Mouse (Mus musculus): Measurements from ENCODE around the gene Smurf1. TPM values are rescaled to one million over a fixed set of nuclear protein-coding genes. Genes with fewer than 3 reads are reported as not detected.

The Smurf1 gene
- 10 to 100 TPM; 34.6 to 37.2 TPM for total RNA-seq (2021)

DNA sequence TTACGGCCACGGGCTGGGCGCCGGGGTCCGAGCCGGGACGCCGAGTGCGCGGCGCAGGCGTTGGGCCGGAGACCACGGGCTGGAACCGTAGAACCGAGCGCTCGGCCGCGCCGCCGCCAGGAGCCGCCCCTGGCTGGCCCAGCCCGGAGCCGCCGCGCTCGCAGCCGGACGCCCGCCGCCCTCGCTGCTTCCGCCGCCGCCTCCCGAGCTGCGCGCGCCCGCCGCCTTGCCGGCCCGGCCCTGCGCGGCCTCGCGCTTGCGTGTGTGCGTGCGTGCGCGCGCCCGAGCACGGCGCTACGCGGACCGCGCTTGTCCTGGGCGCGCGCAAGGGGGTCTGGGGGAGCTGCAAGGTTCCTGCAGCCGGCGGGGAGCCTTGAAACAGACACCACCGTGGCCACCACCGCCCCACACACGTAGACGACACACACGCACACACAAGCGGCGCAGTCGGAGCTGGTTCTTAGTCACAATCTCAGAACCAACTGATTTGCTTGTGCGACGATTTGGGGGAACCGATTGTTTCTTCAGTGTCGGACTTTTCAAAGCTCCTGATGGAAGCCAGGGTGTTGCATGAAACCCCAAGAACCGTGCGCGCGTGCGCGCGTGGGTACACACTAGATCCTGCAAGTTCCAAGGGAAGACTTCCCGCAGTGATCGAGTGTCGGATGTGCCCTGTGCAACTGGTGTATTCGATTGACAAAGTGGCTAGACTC, at the start of gene Smurf1:
TSS of gene Smurf1 (minus strand) at position 209 of the 713 bp plus-strand sequence.
- intact Hi-C loops (cut with DNase I) = no loop called here
- DNase-seq (ENCODE audit: low spot score in 2 of 2) = peak; percentile 83 to 88

DNA sequence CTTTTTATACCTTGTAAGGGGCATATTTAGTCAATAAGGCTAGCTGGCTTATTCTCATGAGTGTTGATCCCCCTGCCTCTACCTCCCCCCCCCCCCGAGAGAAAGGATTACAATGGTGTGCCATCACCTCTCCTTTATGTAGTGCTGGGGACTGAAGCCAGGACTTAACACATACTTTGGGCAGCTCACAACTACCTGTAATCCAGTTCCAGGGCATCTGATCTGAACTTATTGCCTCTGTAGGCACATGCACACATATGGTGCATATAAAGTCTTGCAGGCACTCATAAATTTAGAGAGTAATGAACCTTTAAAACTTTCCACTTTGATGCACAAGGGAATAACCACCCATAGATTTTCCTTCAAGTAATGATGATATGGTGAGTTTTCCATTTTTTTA, 48.6 kb upstream of the Smurf1 start:
- DNase-seq (ENCODE audit: low spot score in 2 of 2) = no peak
- intact Hi-C loops (cut with DNase I) = no loop called here

DNA sequence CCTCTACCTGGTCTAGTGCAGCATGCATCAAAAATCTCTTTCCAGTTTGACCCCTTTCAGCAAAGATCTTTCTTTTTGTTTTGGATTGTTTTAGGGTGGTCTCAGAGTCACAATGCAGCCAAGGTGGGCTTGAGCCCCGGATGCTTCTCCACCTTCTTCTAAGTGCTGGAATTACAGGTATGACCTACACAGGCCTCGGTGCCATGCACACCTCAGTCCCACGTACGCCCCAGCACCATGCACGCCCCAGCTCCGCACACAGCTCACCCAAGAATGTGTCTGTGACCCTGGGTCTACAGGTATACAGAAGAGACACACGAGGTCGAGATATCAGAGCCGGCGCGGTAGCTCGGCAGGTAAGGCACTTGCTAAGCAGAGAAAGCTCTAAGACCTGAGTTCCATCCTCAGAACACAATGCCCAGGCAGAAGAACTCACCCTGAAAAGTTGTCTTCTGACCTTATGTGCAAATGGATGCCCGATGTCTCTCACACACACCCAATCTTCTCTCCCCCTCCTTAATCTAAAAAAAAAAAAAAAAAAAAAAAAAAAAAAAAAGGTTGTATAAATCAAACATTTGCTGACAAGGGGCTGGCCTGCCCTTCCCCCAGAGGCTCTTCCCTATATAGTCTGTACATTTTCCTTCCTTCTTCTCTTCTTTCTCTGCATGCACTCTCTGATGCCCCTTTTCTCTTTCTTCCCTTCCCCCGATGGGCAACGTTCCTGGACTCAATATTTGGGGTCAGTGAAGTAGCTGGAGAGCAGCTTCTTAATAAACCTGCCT, 43.4 kb upstream of the Smurf1 start:
- no peak for DNase-seq (ENCODE audit: low spot score in 2 of 2)
- intact Hi-C loops (cut with DNase I) = no loop called here

DNA sequence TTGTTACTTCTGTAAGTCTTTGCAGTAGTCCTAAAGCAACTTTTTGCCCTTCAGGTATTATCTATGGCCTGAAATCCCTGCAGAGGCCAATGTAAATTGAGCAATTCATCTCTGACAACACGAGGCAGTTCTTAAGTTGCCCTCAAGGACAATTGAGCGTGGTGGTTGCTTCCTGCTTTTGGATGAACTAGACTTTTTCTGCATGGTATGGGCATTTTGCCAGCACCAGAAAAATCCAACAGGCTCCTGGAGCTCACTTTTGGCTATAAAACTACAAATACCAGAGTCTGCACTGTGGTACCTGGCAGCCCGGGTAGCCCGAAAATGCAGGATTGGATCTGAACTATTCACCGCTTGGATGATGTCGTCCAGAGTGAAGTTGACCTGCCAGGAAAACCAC, 39.9 kb upstream of the Smurf1 start:
- intact Hi-C loops (cut with DNase I) = no loop called here
- DNase-seq (ENCODE audit: low spot score in 2 of 2) = no peak

DNA sequence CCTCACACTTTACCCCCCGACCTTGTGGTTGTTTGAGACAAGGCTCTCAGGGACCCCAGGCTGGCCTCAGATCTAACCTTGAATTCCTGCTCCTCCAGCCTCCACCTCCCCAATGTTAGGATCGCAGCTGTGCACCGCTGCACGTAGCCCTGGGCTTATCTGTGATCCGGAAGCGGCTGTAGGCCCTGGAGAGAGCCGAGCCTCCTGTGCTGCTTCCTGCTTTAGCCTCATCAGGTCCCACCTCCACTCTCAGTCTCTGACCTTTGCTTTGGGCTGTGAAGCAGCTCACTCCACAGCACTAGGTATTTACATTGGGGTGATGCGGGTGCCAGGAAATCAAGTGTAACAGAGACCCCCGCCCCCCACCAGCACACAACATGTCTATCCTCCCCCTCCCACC, 38.8 kb upstream of the Smurf1 start:
- no peak for DNase-seq (ENCODE audit: low spot score in 2 of 2)
- intact Hi-C loops (cut with DNase I) = no loop called here

DNA sequence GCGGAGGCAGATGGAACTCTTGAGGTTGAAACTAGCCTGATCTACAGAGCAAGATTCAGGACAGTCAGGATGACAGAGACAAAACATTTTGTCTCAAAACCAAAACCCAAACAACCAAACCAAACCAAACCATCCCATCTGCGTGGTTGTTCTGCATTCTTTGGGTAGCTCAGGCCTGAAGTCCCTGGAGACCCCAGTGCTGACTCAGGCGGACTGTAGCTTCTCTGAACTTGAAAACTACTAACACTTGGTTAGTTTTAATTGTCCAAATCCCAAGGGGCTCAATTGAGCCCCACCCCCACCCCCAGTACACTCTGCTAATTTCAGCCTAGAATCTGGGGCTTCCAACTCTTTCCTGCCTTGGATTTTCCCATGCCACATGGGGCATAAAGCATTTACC, 37.7 kb upstream of the Smurf1 start:
- intact Hi-C loops (cut with DNase I) = no loop called here
- DNase-seq (ENCODE audit: low spot score in 2 of 2) = no peak

DNA sequence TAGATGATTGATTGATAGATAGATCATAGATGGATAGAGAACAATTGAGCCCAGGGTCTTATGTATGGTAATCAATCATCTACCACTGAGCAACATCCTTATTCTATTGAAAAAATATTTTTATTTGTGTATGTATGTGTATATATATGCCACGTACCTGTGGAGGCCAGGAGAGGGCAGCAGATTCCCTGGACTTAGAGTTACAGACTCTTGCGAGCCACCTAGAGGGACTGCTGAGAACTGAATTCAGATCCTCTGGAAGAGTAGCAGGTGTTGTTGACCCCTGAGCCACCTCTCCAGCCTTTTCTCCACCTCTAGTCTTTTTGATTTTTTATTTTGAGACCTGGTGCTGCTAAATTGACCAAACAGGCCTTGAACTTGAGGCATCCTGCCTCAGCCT, 32.8 kb upstream of the Smurf1 start:
- no peak for DNase-seq (ENCODE audit: low spot score in 2 of 2)
- intact Hi-C loops (cut with DNase I) = no loop called here

DNA sequence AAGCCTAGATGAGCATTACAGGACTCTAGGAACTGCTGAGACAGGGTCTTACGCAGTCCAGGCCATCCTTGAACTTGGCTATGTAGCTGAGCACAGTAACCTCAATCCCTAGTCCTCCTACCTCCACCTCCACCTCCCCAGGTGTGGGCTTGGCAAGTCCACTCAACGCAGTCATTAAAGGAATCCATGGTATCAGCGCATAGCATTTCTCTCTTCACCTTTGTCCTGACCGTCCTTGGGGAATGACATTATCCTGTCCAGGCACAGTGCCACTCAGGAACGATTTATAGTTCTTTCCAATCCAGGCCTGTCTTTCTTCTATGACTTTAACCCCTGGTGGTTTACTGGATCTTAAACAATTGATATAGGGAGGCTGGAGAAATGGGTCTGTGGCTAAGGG, 24.8 kb upstream of the Smurf1 start:
- intact Hi-C loops (cut with DNase I) = no loop called here
- no peak for DNase-seq (ENCODE audit: low spot score in 2 of 2)

DNA sequence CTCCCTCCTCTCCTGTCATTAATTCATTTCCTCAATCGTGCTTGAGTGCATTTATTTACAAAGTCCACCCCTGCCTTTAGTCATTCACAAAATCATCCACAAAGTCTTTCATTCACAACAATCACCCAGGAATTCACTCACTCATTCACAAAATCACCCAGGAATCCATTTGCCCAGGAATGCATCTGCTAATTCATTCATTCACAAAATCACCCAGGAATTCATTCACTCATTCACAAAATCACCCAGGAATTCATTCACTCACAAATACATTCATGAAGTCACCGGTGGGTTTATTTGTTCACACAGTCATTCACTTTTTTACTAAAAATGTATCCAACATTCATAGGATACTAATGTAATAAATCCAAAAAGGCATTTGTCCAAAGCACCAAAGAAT, 24.4 kb upstream of the Smurf1 start:
- no peak for DNase-seq (ENCODE audit: low spot score in 2 of 2)
- intact Hi-C loops (cut with DNase I) = no loop called here

DNA sequence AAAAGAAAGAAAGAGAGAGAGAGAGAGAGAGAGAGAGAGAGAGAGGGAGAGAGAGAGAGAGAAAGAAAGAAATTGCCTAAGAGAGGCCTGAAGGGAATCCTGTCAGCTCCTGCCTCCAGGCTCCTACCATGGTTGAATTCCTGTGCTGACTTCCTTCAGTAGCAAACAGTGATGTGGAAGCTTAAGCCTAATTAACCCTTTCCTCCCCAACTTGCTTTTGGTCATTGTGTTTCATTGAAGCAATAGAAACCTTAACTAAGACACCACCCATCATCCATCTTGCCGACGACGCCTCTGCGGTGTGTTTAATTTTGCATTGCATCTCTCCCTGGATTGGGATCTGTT, 23.4 kb upstream of the Smurf1 start:
- intact Hi-C loops (cut with DNase I) = loop anchor here (5.0 kb wide), 1 partner anchor 112 kb away; no protein-coding TSS in a partner anchor
- DNase-seq (ENCODE audit: low spot score in 2 of 2) = no peak

DNA sequence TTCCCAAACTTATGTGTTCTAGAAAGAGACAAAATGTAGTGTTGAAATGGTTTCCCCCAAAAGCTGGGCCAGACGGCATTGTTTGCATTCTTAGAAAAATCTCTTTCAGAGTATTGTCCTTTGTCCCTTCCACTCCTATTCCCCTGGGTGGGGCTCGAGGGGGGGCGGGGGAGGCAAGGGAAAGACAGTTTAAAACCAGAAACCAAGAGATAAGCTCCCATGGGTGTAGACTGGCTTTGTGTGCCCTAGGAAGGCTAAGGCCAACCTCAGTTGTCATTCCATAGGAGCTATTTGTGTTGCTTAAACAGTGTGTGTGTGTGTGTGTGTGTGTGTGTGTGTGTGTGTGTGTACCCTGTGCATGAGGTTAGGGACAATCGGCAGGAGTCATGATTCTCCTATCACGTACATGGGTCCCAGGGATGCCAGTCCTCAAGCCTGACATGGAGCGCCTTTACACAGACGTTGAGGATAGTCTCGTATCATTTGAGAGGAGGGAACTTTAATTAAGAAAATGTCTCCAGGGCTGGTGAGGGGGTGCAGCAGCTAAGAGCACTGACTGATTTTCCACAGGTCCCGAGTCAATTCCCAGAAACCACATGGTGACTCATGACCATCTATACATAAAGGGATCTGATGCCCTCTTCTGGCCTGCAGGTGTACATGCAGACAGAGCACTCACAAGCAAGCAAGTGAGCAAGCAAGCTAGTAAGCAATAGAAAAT, 22.9 kb upstream of the Smurf1 start:
- intact Hi-C loops (cut with DNase I) = loop anchor here (5.0 kb wide), 1 partner anchor 111 kb away; no protein-coding TSS in a partner anchor
- DNase-seq (ENCODE audit: low spot score in 2 of 2) = peak; percentile 31 to 46

DNA sequence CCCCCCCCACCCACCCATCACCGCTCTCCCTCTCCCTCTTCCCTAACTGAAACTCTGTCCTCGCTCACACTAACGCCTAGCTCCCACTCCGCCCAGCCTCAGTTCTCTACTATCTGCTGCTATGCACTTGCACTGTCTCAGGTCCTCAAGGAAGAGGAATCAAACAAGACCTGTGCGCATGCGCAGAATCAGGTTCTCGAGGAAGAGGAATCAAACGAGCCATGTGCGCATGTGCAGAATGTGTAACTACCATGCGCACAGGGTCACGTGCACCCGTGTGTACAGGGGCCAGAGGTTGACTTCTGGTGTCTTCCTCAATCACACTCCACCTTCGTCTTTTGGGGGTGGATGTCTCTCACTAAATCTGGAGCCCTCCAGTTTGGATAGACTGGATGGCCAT, 21.9 kb upstream of the Smurf1 start:
- DNase-seq (ENCODE audit: low spot score in 2 of 2) = no peak
- intact Hi-C loops (cut with DNase I) = loop anchor here (5.0 kb wide), 1 partner anchor 110 kb away; no protein-coding TSS in a partner anchor

DNA sequence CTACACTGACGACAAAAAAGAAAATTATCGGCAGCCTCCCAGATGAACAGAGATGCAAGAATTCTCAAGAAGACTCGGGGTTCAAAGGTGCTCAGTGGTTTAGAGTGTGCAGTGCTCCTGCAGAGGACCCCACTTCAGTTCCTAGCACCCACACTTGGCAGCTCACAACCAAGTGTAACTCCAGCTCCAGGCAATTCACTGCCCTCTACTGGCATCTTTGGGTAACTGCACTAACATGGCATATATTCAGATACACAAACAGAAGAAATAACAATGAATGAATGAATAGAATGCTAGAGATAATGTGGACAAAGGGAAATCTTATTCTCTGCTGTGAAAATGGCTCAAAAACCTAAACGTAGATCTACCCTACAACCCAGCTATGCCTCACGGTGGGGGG, 19.2 kb upstream of the Smurf1 start:
- intact Hi-C loops (cut with DNase I) = loop anchor here (5.0 kb wide), 1 partner anchor 108 kb away; no protein-coding TSS in a partner anchor
- no peak for DNase-seq (ENCODE audit: low spot score in 2 of 2)

DNA sequence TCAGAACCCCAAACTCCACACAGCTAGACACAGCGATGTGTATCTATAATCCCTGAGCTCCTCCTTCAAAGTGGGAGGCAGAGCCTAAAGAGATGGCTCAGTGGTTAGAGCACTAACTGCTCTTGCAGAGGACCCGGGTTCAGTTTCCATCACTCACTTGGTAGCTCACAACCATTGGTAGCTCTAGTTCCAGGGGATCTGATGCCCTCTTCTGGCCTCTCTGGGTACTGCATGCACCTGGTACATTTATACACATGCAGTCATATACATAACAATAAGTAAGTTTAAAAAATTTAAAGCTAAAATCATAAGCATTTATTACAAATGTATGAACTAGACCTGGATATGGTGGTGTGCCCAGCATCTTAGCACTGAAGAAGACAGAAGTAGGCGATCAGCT, 17.6 kb upstream of the Smurf1 start:
- DNase-seq (ENCODE audit: low spot score in 2 of 2) = no peak
- intact Hi-C loops (cut with DNase I) = no loop called here

DNA sequence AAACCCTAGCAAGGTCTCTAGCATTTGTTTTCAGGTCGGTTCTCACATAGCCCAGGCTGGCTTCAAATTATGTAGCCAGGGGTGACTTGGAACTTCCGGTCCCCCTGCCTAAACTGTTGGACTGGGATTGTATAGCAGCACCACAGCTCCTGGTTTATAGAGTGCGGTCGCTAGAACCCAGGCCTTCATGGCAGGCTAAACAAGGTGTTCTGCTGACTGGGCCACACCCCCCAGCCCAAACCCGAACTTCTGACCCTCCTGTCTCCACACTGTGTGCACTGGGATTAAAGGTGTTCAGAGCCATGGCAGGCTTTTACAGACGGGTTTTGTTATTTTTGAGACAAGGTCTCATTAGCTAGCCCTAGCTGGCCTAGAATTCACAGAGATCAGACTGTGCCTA, 13.5 kb upstream of the Smurf1 start:
- intact Hi-C loops (cut with DNase I) = no loop called here
- DNase-seq (ENCODE audit: low spot score in 2 of 2) = no peak

DNA sequence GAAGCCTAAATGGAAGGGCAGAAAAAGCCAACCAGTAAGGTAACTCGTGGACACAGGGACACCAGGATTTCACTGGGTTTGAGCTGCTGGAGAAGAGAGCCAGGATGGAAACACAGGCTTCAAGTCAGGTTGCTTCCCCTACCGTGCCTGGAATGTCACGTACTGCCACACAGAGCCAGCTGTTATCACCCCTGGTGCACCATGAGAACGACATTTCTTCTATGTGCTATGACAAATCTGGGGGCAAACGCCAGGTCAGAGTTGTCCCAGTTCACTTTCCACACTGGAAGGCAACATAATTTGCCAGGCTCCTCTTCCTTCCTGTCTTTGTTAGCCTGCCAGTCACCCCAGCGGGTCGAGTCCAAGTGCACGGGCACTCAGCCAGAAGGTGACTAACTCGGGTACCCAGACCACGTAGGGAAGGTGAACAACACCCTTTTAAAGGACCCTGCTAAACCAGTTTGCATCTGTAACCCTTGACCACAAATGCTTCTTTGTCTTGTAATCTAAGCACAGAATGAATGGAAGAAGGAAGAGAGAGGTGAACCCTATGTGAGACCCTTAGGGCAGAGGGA, 13.0 kb upstream of the Smurf1 start:
- no peak for DNase-seq (ENCODE audit: low spot score in 2 of 2)
- intact Hi-C loops (cut with DNase I) = no loop called here

DNA sequence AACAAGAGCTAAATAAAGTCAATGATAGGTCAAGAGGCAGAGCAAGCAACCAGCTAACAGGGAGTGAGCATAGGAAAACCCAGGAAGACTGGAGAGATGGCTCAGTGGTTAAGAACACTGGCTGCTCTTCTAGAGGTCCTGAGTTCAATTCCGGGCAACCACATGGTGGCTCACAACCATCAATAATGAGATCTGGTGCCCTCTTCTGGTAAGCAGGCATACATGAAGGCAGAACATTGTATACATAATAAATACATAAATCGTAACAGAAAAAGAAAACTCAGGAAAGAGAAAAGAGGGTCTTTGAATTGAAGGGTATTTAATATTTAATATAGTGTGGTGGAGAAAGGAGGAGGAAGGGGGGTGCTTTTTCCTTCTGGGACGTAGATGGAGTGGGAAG, 5.6 kb upstream of the Smurf1 start:
- DNase-seq (ENCODE audit: low spot score in 2 of 2) = no peak
- intact Hi-C loops (cut with DNase I) = no loop called here

DNA sequence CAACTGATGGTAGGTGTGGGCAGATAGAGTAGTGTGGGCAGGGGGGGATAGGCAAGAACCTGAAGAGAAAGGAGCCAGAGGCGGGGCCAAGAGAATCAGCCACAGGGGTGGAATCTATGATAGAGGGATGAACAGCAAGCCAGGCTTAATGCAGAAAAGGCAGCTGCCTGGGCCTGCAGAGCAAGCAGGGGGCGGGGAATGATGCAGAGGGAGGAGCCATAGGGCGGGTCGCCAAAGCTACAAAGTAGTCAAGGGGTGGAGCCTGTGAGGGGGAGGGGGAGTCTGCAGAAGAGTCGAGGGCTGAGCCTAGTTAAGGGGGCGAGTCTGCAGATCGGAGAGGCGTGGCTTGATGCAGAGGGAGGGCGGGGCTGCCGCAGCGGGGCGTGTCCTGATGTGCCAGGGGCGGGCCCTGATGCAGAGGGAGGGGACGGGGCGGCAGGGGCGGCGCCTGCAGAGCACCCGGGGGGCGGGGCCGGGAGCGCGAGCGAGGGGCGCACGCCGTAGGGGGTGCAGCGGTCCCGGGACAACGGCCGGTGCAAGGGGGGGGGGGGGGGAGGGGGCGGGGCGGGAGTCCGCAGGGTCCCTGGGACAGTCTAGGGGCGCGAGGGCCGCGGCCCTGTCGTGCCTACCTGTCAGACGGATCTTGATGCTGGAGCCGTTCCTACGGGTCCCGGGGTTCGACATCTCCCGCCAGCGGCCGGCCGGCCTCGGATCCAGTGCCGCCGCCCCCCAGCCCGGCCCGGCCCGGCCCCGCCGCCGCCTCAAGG, 592 bp downstream of the Smurf1 start:
- DNase-seq (ENCODE audit: low spot score in 2 of 2) = peak; percentile 71 to 75
- intact Hi-C loops (cut with DNase I) = loop anchor here (5.0 kb wide), 1 partner anchor 43 kb away; no protein-coding TSS in a partner anchor

DNA sequence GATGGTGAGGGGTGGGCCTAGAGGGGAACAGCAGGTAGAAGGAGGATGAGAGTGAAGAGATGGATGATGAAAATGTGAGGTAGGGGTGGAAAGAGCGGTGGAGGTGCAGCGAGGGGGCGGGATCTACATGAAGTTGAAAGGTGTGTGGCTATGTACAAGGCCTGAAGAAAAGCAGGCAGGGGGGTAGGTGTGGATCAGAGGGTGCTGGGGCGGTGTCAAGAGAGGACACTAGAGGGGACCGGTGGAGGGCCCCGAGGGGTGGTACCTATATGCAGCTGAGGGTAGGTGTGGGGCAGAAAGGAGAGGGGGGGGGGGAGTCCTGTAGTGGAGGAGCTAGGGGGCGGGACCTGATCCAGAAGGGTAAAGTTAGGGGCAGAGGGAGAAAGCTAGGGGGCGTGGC, 1.2 kb downstream of the Smurf1 start:
- no peak for DNase-seq (ENCODE audit: low spot score in 2 of 2)
- intact Hi-C loops (cut with DNase I) = loop anchor here (5.0 kb wide), 1 partner anchor 42 kb away; no protein-coding TSS in a partner anchor

All from left cerebral cortex, postnatal 36 days (tissue).